Mouse (Mus musculus): ENCODE data around the gene Xylt1. TPM values are rescaled to one million over a fixed set of nuclear protein-coding genes. Genes with fewer than 3 reads are reported as not detected.

Gene Xylt1
- polyA plus RNA-seq, 1 experiment from 2014 or later = 2.3 TPM

DNA sequence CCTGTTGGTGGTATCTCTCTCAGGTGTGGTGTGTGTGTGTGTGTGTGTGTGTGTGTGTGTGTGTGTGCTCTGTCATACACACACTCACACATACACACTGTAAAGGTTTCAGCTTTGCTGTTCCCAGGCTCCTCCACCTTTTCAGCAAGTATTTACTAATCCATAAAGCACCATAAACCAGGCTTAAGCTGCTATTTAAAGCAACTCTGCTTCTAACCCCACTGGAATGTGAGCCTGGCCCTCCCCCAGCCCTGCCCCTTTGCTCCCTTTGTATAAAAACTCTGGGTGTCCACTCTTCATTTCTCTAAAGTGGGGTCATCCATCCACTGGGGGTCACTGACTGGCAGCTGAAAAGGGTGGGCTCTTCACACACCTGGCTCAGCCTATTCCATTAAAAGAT lies 70.4 kb downstream of the Xylt1 start:
- Histone ChIP-seq H3K4me3 (no peak overlapping the region), H3K36me3 (replicated peaks) (peaks cover 11% of the 10 kb centered on the region)
- no peak for DNase-seq (ENCODE audit: extremely low spot score, low spot score)

DNA sequence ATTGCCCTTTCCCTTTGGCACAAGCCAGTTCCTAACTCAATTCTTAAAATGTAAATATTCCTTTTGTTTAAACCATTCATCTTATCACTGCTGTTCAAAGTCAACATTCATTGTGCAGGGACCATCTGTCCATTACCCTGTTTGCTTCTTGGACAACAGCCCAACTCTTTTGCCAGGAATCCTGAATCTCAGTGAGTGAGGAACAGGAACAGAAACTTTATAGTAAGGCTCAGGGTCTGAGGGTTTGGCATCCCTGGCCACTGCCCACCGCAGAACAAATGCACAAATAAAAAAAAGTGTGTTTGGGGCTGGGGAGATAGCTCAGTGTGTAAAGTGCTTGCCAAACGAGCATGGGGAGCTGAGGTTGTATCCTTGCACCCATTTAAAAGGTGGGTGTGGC lies 71.5 kb downstream of the Xylt1 start:
- Histone ChIP-seq H3K4me3 (no peak overlapping the region), H3K27ac (no peak overlapping the region), H3K27me3 (ENCODE audit: poor library complexity, severe bottlenecking) (no peaks in the 10 kb centered on the region), H3K36me3 (replicated peaks) (peaks cover 12% of the 10 kb centered on the region), H3K4me1 (peaks cover 23% of the 10 kb centered on the region), H3K9me3 (no peaks in the 10 kb centered on the region; the same call in 1 of the 2 replicates)
- WGBS = 81% methylated on average over 2 of the region's 2 CpGs
- DNase-seq (ENCODE audit: extremely low spot score, low spot score) = no peak

More for the DNA sequence above, 70.4 kb downstream of the Xylt1 start:
- H3K4me1 ChIP-seq = peaks cover 23% of the 10 kb centered on the region
- 0 out of 2 replicates have a peak overlapping the region, but pooled peaks have one; percentile 15 for H3K27ac ChIP-seq
- no peaks in the 10 kb centered on the region for H3K27me3 ChIP-seq (ENCODE audit: poor library complexity, severe bottlenecking)
- no peaks in the 10 kb centered on the region; the same call in 1 of the 2 replicates for H3K9me3 ChIP-seq

GRCm38 (mm10) chr7:117454789-117455548 lies 74.2 kb downstream of the Xylt1 start:
- H3K36me3 ChIP-seq (replicated peaks) = peaks cover 3% of the 10 kb centered on the region
- no peak for DNase-seq (ENCODE audit: extremely low spot score, low spot score)
- no peaks in the 10 kb centered on the region for H3K27me3 ChIP-seq (ENCODE audit: poor library complexity, severe bottlenecking)
- no peak overlapping the region for H3K4me3 ChIP-seq
- peaks cover 23% of the 10 kb centered on the region for H3K4me1 ChIP-seq
- no peak overlapping the region for H3K27ac ChIP-seq
- no peaks in the 10 kb centered on the region for H3K9me3 ChIP-seq
- WGBS = 92% methylated on average over 11 of the region's 11 CpGs

- Histone ChIP-seq H3K36me3 (replicated peaks) (peaks cover 3% of the 10 kb centered on the region), H3K4me1 (peaks cover 18% of the 10 kb centered on the region), H3K4me3 (no peak overlapping the region), H3K9me3 (no peaks in the 10 kb centered on the region; the same call in 1 of the 2 replicates), H3K27me3 (ENCODE audit: poor library complexity, severe bottlenecking) (no peaks in the 10 kb centered on the region), H3K27ac (peak overlapping the region; percentile 67)
- DNase-seq (ENCODE audit: extremely low spot score, low spot score) = no peak
- 68% methylated on average over 7 of the region's 7 CpGs for WGBS
Measured at GRCm38 (mm10) chr7:117462196-117462935, 81.6 kb downstream of the Xylt1 start.

DNA sequence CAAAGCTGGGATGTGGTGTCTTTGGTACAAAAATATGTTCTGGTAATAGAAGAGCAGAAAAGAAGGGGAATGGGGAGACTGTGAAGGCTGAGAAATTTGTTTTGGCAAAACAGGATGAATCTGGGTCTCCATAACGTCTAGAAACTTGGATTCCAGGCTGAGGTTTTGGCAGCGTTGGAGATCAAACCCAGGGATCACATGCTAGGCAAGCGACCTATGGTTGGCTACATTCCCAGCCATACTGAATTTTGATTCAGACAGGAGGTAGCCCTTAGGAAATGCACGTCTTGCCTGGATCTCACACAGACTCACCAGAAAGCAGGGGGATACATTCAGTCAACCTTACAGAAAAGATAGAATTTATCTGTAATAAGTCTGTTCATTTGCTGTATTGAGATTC lies 84.2 kb downstream of the Xylt1 start:
- 0 out of 2 replicates have a peak, but pooled peaks cover 1% of the 10 kb centered on the region for H3K27me3 ChIP-seq (ENCODE audit: poor library complexity, severe bottlenecking)
- WGBS = 89% methylated on average over 4 of the region's 4 CpGs
- peaks cover 3% of the 10 kb centered on the region for H3K36me3 ChIP-seq (replicated peaks)
- H3K9me3 ChIP-seq = no peaks in the 10 kb centered on the region; the same call in 1 of the 2 replicates
- no peak overlapping the region for H3K27ac ChIP-seq
- peaks cover 20% of the 10 kb centered on the region for H3K4me1 ChIP-seq
- DNase-seq (ENCODE audit: extremely low spot score, low spot score) = no peak
- H3K4me3 ChIP-seq = no peak overlapping the region

DNA sequence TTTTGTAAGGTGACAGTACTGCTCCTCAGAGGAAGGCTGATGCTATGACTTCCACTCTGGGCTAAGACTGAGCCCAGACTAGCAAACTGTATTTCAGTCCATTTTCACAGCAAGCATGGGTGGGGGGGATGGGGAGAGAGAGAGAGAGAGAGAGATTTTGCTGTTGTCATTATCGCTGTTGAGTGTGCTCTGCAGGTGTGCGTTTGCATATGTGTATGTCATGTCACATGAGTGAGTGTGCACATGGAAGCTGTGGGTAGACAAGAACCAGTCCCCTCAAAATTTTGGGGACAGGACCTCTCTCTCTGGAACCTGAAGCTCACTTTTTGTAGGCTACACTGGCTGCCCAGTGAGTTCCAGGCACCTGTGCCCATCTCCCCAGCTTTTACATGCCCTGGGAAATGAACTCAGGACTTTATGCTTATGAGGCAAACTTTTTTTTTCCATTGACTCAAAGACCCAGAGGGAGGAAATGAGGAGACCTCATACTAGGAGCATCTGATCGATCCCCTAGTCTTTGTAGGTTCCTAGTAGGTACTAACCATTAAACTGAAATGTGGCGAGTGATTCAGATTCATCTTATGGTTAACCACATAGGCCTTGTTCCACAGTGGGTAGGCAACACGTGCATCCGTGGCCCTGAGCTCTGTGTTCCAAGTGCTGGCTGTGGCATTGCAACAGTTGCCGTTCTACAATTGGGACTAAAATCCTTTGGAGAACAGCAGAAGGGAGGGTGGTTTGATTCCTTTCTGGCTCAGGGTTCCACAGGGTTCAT lies 85.4 kb downstream of the Xylt1 start:
- H3K36me3 ChIP-seq (replicated peaks) = no peaks in the 10 kb centered on the region

DNA sequence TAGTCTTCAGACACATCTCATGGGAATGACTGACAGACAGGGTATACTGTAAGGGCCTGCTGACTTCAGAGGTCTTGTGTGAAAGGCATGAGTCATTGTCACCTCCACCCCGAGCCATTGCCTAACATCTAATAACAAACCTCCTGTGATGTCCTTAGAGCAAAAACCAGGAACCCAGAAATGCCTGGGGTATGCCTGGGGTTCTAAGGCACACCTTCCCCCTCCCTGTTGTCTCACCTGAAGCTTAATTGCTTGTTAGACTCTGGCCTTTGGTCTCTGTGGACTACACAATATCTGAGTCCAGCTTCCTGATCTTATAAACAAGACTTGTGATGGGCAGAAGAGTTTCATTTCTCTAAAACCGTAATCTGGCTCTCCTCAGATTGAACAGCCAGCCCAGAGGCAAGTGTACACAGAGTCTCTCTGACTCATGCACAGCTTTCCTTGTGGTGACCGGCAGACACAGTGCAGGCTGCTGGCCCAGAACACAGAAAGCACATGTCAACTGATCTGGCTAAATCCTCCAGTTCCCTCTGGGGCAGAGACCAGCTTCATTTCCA lies 89.5 kb downstream of the Xylt1 start:
- 80% methylated on average over 3 of the region's 3 CpGs for WGBS
- Histone ChIP-seq H3K9me3 (no peaks in the 10 kb centered on the region), H3K4me3 (no peak overlapping the region), H3K36me3 (replicated peaks) (no peaks in the 10 kb centered on the region), H3K27ac (0 out of 2 replicates have a peak overlapping the region, but pooled peaks have one; percentile 8), H3K27me3 (ENCODE audit: poor library complexity, severe bottlenecking) (peaks cover 9% of the 10 kb centered on the region; the same call in 1 of the 2 replicates), H3K4me1 (peaks cover 54% of the 10 kb centered on the region)
- DNase-seq (ENCODE audit: extremely low spot score, low spot score) = no peak

More for the DNA sequence above, 85.4 kb downstream of the Xylt1 start:
- peaks cover 9% of the 10 kb centered on the region; the same call in 1 of the 2 replicates for H3K27me3 ChIP-seq (ENCODE audit: poor library complexity, severe bottlenecking)
- 0 out of 2 replicates have a peak overlapping the region, but pooled peaks have one; percentile 15 for H3K27ac ChIP-seq
- no peak for DNase-seq (ENCODE audit: extremely low spot score, low spot score)
- no peaks in the 10 kb centered on the region for H3K9me3 ChIP-seq
- H3K4me3 ChIP-seq = no peak overlapping the region
- 92% methylated on average over 7 of the region's 7 CpGs for WGBS
- peaks cover 30% of the 10 kb centered on the region for H3K4me1 ChIP-seq

DNA sequence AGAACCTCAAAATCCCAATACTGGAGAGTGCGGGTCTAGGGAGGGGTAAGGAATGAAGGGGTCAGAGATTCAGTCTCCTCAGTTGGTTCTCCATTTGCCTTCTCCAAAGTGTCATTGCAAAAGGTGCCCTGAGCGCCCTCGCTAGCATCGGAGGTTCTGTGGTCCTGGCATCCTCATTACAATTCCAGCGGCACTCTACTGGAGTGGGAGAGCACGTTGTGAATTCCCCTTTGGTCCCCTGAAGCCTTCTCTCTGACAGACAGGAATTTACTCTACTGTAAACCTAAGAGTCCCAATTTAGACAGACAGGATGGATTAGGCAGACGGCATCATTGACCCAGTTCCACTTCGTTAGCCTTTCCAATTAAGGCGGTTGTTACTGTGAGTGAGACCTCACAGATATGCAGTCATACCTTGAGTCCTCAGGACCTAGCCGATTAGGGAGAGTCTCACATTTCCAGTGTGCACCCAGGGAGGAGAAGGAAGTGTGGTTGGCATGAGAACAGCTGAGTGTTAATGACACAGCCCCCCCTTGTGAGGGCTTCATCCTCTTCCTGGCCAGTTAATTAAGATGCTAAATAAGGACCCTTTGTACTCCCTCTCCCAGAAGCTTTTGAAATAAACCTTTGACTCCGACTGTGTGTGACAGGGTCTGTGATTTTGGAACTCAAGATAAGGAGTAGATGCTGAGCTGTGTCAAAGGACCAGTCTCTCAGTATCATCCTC lies 91.4 kb downstream of the Xylt1 start:
- Histone ChIP-seq H3K36me3 (replicated peaks) (peaks cover 7% of the 10 kb centered on the region; the same call in 1 of the 2 replicates), H3K27me3 (ENCODE audit: poor library complexity, severe bottlenecking) (peaks cover 16% of the 10 kb centered on the region; the same call in 1 of the 2 replicates), H3K9me3 (no peaks in the 10 kb centered on the region), H3K4me1 (peaks cover 58% of the 10 kb centered on the region), H3K27ac (peak overlapping the region; percentile 77), H3K4me3 (peak overlapping the region; percentile 5; the same call in 1 of the 2 replicates)
- WGBS = 37% methylated on average over 11 of the region's 11 CpGs
- DNase-seq (ENCODE audit: extremely low spot score, low spot score) = peak; percentile 37

- peak overlapping the region; percentile 5; the same call in 1 of the 2 replicates for H3K4me3 ChIP-seq
- DNase-seq (ENCODE audit: extremely low spot score, low spot score) = peak; percentile 18
- H3K4me1 ChIP-seq = peaks cover 58% of the 10 kb centered on the region
- WGBS = 27% methylated on average over 19 of the region's 19 CpGs
- peaks cover 8% of the 10 kb centered on the region; the same call in 1 of the 2 replicates for H3K36me3 ChIP-seq (replicated peaks)
- peaks cover 16% of the 10 kb centered on the region; the same call in 1 of the 2 replicates for H3K27me3 ChIP-seq (ENCODE audit: poor library complexity, severe bottlenecking)
- H3K27ac ChIP-seq = peak overlapping the region; percentile 77
- H3K9me3 ChIP-seq = no peaks in the 10 kb centered on the region
Measured at GRCm38 (mm10) chr7:117472781-117473743, 92.3 kb downstream of the Xylt1 start.

- Histone ChIP-seq H3K4me1 (peaks cover 63% of the 10 kb centered on the region), H3K36me3 (replicated peaks) (peaks cover 8% of the 10 kb centered on the region; the same call in 1 of the 2 replicates), H3K4me3 (no peak overlapping the region), H3K9me3 (no peaks in the 10 kb centered on the region), H3K27me3 (ENCODE audit: poor library complexity, severe bottlenecking) (peaks cover 16% of the 10 kb centered on the region; the same call in 1 of the 2 replicates), H3K27ac (peak overlapping the region; percentile 73)
- DNase-seq (ENCODE audit: extremely low spot score, low spot score) = no peak
- WGBS = 17% methylated on average over 2 of the region's 2 CpGs
Measured at GRCm38 (mm10) chr7:117474302-117474701, 93.5 kb downstream of the Xylt1 start.
